Mouse (Mus musculus) midbrain, embryonic 11.5 days (tissue): ENCODE data around the gene Specc1. TPM values are rescaled to one million over a fixed set of nuclear protein-coding genes. Genes with fewer than 3 reads are reported as not detected.

Experiments
- ATAC-seq: fragments of 200-750 bp; cut with Nextera tagmentation; 2 replicates; pipeline ENCODE4 v1.8.0; 2017; ENCODE audit warnings: moderate TSS enrichment, moderate library complexity; ENCODE audit not compliant: low FRiP score
- DNase-seq: peaks from one replicate; pipeline ENCODE4 v3.0.0; 2015; ENCODE audit warnings: low spot score; ENCODE audit errors: missing footprints
- H3K27ac ChIP-seq: fragments of 300-500 bp; sonication (generic); 2 replicates; pipeline ENCODE4 v1.5.1; 2014; ENCODE audit warnings: low read depth, low read length
- H3K27me3 ChIP-seq: fragments of 300-500 bp; sonication (generic); 2 replicates; pipeline ENCODE4 v1.6.1; 2014; ENCODE audit warnings: mild to moderate bottlenecking, low read length, moderate library complexity, mixed read lengths; ENCODE audit not compliant: control insufficient read depth, insufficient read depth
- H3K36me3 ChIP-seq: fragments of 300-500 bp; sonication (generic); 2 replicates; pipeline ENCODE4 v1.6.1; 2014; ENCODE audit warnings: mild to moderate bottlenecking, low read length, moderate library complexity, mixed read lengths; ENCODE audit not compliant: control insufficient read depth, insufficient read depth
- H3K4me1 ChIP-seq: fragments of 300-500 bp; sonication (generic); 2 replicates; pipeline ENCODE4 v1.6.1; 2014; ENCODE audit warnings: low read length; ENCODE audit not compliant: control insufficient read depth, insufficient read depth
- H3K4me2 ChIP-seq: fragments of 300-500 bp; sonication (generic); 2 replicates; pipeline ENCODE4 v1.6.1; 2014; ENCODE audit warnings: mild to moderate bottlenecking, moderate library complexity
- H3K4me3 ChIP-seq: fragments of 300-500 bp; sonication (generic); 2 replicates; pipeline ENCODE4 v1.5.1; 2014; ENCODE audit warnings: low read depth, low read length
- H3K9ac ChIP-seq: fragments of 300-500 bp; sonication (generic); 2 replicates; pipeline ENCODE4 v1.6.1; 2014; ENCODE audit warnings: low read length
- H3K9me3 ChIP-seq: fragments of 300-500 bp; sonication (generic); 2 replicates; pipeline ENCODE4 v1.6.1; 2016; ENCODE audit warnings: low read length; ENCODE audit not compliant: control insufficient read depth
- WGBS: fragments of 180-500 bp; shearing (Covaris S2); extraction: QIAGEN DNeasy Blood & Tissue Kit; methylation state at CpG from one replicate; pipeline ENCODE4 v1.1.7; 2014; 5-methylcytosine and 5-hydroxymethylcytosine counted together
- polyA plus RNA-seq: library from polyadenylated mRNA; unstranded; fragments of >200 nt; fragmentation: Nextera tagmentation; extraction: Ambion mirVana; gene quantifications from 2 replicates; pipeline ENCODE4 v1.2.1, GENCODE M21; 2014

The Specc1 gene
- polyA plus RNA-seq, 1 experiment from 2014 or later: 15.8 TPM

GRCm38 (mm10) chr11:62001977-62002376 is 45.4 kb downstream of the Specc1 start:
- WGBS: 71% methylated on average over 4 of the region's 4 CpGs

GRCm38 (mm10) chr11:62004881-62005240 is 48.3 kb downstream of the Specc1 start:
- WGBS: 77% methylated on average over 6 of the region's 6 CpGs
- no peak for ATAC-seq
- DNase-seq: no peak
- H3K27me3 ChIP-seq: no peaks in the 10 kb centered on the region
- no peak overlapping the region for H3K4me3 ChIP-seq
- no peaks in the 10 kb centered on the region for H3K36me3 ChIP-seq
- H3K4me2 ChIP-seq: no peak overlapping the region
- H3K9me3 ChIP-seq: no peaks in the 10 kb centered on the region
- no peaks in the 10 kb centered on the region for H3K4me1 ChIP-seq
- H3K9ac ChIP-seq: no peak overlapping the region
- H3K27ac ChIP-seq: no peak overlapping the region

More at GRCm38 (mm10) chr11:62001977-62002376, 45.4 kb downstream of the Specc1 start:
- H3K27ac ChIP-seq: no peak overlapping the region
- H3K9me3 ChIP-seq: no peaks in the 10 kb centered on the region
- no peaks in the 10 kb centered on the region for H3K4me1 ChIP-seq
- H3K9ac ChIP-seq: no peak overlapping the region
- H3K36me3 ChIP-seq: no peaks in the 10 kb centered on the region
- no peak overlapping the region for H3K4me3 ChIP-seq
- no peaks in the 10 kb centered on the region for H3K27me3 ChIP-seq
- no peak for ATAC-seq
- H3K4me2 ChIP-seq: no peak overlapping the region
- no peak for DNase-seq

GRCm38 (mm10) chr11:62005241-62005910 is 48.8 kb downstream of the Specc1 start:
- H3K9ac ChIP-seq: no peak overlapping the region
- no peak overlapping the region for H3K27ac ChIP-seq
- no peaks in the 10 kb centered on the region for H3K4me1 ChIP-seq
- no peaks in the 10 kb centered on the region for H3K9me3 ChIP-seq
- H3K36me3 ChIP-seq: no peaks in the 10 kb centered on the region
- DNase-seq (no peak), ATAC-seq (no peak)
- no peak overlapping the region for H3K4me2 ChIP-seq
- WGBS: 60% methylated on average over 13 of the region's 14 CpGs
- no peak overlapping the region for H3K4me3 ChIP-seq
- no peaks in the 10 kb centered on the region for H3K27me3 ChIP-seq

GRCm38 (mm10) chr11:62005911-62006260 is 49.3 kb downstream of the Specc1 start:
- Histone ChIP-seq H3K9ac (no peak overlapping the region), H3K36me3 (no peaks in the 10 kb centered on the region), H3K4me3 (no peak overlapping the region), H3K27me3 (no peaks in the 10 kb centered on the region), H3K4me2 (no peak overlapping the region), H3K27ac (no peak overlapping the region), H3K9me3 (no peaks in the 10 kb centered on the region), H3K4me1 (no peaks in the 10 kb centered on the region)
- DNase-seq (no peak), ATAC-seq (no peak)
- 88% methylated on average over 5 of the region's 5 CpGs for WGBS

GRCm38 (mm10) chr11:62006680-62007079 is 50.1 kb downstream of the Specc1 start:
- DNase-seq: no peak
- no peak overlapping the region for H3K9ac ChIP-seq
- no peak overlapping the region for H3K4me2 ChIP-seq
- 65% methylated on average over 5 of the region's 5 CpGs for WGBS
- no peak for ATAC-seq
- no peaks in the 10 kb centered on the region for H3K27me3 ChIP-seq
- H3K27ac ChIP-seq: no peak overlapping the region
- H3K9me3 ChIP-seq: no peaks in the 10 kb centered on the region
- H3K4me3 ChIP-seq: no peak overlapping the region
- H3K36me3 ChIP-seq: no peaks in the 10 kb centered on the region
- H3K4me1 ChIP-seq: no peaks in the 10 kb centered on the region

- Histone ChIP-seq H3K27ac (no peak overlapping the region), H3K9ac (no peak overlapping the region), H3K27me3 (no peaks in the 10 kb centered on the region), H3K9me3 (no peaks in the 10 kb centered on the region), H3K4me3 (no peak overlapping the region), H3K4me1 (no peaks in the 10 kb centered on the region), H3K4me2 (no peak overlapping the region), H3K36me3 (no peaks in the 10 kb centered on the region)
- ATAC-seq (no peak), DNase-seq (no peak)
- 49% methylated on average over 9 of the region's 9 CpGs for WGBS
Measured at GRCm38 (mm10) chr11:62007984-62008383, 51.4 kb downstream of the Specc1 start.

GRCm38 (mm10) chr11:62010625-62011231 is 54.2 kb downstream of the Specc1 start:
- H3K4me2 ChIP-seq: no peak overlapping the region
- no peaks in the 10 kb centered on the region for H3K27me3 ChIP-seq
- H3K4me3 ChIP-seq: no peak overlapping the region
- ATAC-seq (no peak), DNase-seq (peak; percentile 44)
- WGBS: 72% methylated on average over 16 of the region's 16 CpGs
- H3K9ac ChIP-seq: no peak overlapping the region
- H3K36me3 ChIP-seq: no peaks in the 10 kb centered on the region
- H3K9me3 ChIP-seq: no peaks in the 10 kb centered on the region
- peaks cover 8% of the 10 kb centered on the region for H3K4me1 ChIP-seq
- H3K27ac ChIP-seq: no peak overlapping the region

- WGBS: 94% methylated on average over 6 of the region's 6 CpGs
- ATAC-seq: no peak
- no peak overlapping the region for H3K9ac ChIP-seq
Measured at GRCm38 (mm10) chr11:62012039-62012438, 55.5 kb downstream of the Specc1 start.

GRCm38 (mm10) chr11:62013449-62013848 is 56.9 kb downstream of the Specc1 start:
- WGBS: 92% methylated on average over 3 of the region's 3 CpGs
- peaks cover 8% of the 10 kb centered on the region for H3K4me1 ChIP-seq
- DNase-seq: no peak
- H3K4me3 ChIP-seq: no peak overlapping the region
- no peak overlapping the region for H3K9ac ChIP-seq
- ATAC-seq: no peak
- H3K4me2 ChIP-seq: no peak overlapping the region
- H3K27me3 ChIP-seq: no peaks in the 10 kb centered on the region
- no peak overlapping the region for H3K27ac ChIP-seq
- H3K36me3 ChIP-seq: no peaks in the 10 kb centered on the region
- no peaks in the 10 kb centered on the region for H3K9me3 ChIP-seq

More at GRCm38 (mm10) chr11:62012039-62012438, 55.5 kb downstream of the Specc1 start:
- H3K9me3 ChIP-seq: no peaks in the 10 kb centered on the region
- H3K27me3 ChIP-seq: no peaks in the 10 kb centered on the region
- peaks cover 8% of the 10 kb centered on the region for H3K4me1 ChIP-seq
- no peak overlapping the region for H3K4me3 ChIP-seq
- H3K36me3 ChIP-seq: no peaks in the 10 kb centered on the region
- H3K27ac ChIP-seq: no peak overlapping the region
- no peak overlapping the region for H3K4me2 ChIP-seq
- no peak for DNase-seq
